Mouse (Mus musculus) CD4-positive, CD25-positive, alpha-beta regulatory T cell, adult 2 months (primary cell): Measurements from ENCODE around the gene Ppm1b.

Source experiments
- DNase-seq: peaks from one replicate; pipeline ENCODE4 v3.0.0-alpha.2; 2012; ENCODE audit warnings: low read depth, low spot score

Ppm1b gene

GRCm38 (mm10) chr17:85023247-85024167 is 67.0 kb downstream of the Ppm1b start:
- DNase-seq: peak; percentile 94

DNA sequence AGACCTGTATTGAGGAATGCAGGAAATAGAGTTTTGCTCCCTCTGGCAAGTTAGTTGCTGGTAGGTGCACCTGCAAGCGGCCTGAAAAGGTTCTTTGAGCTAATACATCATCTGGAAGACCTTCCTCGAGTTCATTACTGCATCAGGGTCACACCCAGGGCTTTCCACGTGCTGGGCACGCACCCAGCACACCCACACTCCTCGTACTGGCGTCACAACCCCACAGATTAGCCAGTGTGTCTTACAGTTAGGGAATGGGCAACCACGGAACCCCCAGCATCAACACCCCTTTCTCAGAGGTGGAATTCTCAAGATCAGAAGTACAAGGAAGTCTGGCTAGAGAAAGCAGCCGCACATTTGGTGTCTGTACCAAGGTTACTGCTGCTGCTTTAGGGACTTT is 67.7 kb downstream of the Ppm1b start:
- DNase-seq: no peak

DNA sequence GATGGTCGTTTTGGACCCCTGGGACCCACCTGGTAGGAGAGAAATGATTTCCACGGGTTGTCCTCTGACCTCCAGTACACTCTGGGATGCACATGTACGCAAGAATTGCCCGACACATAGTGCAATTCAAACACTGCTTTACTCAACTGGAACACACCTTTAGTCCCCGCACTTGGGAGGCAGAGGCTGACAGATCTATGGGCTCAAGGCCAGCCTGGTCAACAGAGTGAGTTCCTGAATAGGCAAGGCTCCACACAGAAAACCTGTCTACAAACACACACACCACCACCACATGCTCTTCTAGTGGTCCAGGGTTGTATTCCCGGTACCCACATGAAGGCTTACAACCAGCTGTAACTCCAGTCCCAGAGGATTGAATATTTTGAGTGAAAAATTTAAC is 68.6 kb downstream of the Ppm1b start:
- DNase-seq: no peak

DNA sequence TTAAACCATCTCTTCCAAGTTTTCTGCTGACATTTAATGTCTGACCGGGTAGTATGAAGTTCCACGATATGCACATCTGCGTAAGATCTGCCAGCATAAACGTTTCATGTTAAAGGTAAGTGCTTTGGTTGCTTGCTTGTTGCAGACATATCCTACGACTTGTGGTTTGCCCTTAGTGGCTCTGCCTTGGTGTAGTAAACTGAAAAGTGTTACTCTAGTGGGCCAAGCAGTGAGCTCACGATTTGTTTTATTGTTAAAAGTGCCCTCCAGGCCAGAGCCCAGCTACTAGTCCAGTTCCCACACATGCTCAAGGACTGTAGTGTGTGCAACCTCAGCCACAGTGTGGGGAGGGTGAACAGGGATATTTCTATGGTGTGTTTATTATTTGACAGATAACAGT is 69.9 kb downstream of the Ppm1b start:
- DNase-seq: no peak

DNA sequence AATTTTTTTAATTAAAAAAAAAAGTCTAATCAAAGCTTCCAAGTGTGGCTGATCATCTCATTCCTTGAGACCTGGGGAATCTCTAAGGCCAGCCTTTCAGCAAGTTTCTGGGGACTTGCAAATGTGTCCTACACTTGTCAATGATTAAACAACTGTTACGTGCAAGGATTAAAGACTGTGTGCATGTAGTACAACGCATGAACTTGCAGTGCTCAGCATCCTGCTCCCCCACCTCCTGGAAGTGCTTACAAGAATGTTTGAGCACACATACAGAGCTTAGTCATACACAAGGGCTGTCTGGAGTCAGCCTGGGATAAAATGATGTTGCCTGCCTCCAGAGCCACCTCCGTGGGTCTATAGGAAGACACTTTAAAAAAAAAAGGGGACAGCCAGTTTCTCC is 70.7 kb downstream of the Ppm1b start:
- DNase-seq: no peak

- no peak for DNase-seq
Observed at GRCm38 (mm10) chr17:85028093-85028739, 71.7 kb downstream of the Ppm1b start, which contains the start of gene Slc3a1. Gene Slc3a1 (plus strand): TSS chr17:85028376.

- no peak for DNase-seq
Observed at GRCm38 (mm10) chr17:85028797-85029196, 72.3 kb downstream of the Ppm1b start.

DNA sequence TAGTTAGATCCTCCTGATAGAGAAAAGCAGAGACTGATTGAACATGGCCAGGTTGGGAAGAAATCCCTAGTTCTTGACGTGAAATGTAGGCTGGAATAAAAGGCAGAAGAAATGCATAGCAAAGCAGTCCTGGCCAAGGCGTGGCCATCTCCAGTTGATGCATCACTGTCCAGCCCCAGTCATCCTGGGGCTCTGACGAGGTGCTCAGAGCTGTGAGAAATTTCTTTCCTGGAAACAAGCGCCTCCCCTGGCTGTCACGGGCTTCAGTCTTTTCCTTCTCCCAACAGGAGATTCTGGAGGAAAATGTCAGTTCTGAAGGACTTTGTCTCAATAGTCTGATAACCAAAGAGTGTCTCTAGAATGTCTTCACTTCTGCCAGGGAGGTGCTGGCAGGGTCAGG is 74.1 kb downstream of the Ppm1b start:
- DNase-seq: no peak

DNA sequence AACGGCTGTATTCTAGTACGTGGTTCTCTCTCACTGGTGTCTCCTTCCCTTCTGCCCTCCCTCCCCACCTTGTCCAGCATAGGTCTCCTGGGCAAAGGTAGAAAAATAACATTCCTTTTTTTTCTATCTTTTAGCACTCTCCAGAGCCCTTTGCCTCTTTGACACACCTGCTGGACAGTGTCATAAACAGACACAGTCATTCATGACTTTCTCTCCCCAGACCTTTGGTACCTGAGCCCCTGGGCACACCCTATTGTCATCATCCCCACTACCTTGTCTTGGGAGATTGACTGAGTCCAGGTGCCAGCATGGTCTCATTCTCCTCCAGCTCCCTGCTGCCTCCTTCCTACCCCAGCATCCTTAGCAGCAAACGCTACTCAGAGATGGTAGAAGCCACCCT is 76.5 kb downstream of the Ppm1b start:
- no peak for DNase-seq

- no peak for DNase-seq
Observed at GRCm38 (mm10) chr17:85034068-85034467, 77.5 kb downstream of the Ppm1b start.

GRCm38 (mm10) chr17:85037855-85038254 is 81.3 kb downstream of the Ppm1b start:
- no peak for DNase-seq

- no peak for DNase-seq
Observed at GRCm38 (mm10) chr17:85038311-85038710, 81.8 kb downstream of the Ppm1b start.

GRCm38 (mm10) chr17:85038761-85039160 is 82.2 kb downstream of the Ppm1b start:
- DNase-seq: no peak

DNA sequence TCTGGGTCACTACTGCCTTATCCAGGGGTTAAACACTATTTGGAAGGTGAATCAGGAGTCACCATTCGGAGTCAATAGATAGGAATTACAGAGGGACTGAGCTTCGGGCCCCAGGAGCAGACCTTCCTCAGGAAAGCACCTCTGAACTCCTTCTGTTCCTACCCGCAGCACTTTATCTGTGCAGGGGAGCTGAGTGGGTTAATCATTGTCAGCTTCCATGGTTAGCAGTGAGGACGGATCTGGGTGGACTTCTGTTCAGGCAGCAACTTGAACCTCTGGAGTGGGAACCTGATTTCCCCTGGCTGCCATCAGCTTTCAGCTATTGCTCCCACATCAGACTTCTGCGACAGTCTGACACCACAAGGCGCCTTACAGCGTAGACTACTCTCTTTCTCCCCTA is 84.4 kb downstream of the Ppm1b start:
- no peak for DNase-seq

DNA sequence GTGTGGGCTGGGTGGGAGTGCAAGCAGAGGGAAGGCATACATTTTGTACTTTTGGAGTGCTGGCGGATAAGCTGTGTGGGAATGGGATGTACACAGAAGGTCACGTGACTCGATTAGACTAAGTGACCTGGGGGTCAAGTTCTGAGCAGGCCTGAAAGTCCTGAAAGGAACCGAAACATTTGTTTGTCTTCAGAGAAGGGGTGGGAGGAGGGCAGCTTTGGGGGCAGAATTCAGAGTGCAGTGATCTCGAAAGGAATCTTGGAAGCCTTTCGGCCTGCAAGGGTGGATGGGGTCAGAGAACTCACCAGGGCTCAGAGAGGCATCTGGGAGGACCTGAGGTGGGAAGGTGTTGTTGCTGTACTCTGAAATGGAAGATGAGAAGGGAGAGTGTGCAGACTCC is 85.9 kb downstream of the Ppm1b start:
- DNase-seq: no peak

DNA sequence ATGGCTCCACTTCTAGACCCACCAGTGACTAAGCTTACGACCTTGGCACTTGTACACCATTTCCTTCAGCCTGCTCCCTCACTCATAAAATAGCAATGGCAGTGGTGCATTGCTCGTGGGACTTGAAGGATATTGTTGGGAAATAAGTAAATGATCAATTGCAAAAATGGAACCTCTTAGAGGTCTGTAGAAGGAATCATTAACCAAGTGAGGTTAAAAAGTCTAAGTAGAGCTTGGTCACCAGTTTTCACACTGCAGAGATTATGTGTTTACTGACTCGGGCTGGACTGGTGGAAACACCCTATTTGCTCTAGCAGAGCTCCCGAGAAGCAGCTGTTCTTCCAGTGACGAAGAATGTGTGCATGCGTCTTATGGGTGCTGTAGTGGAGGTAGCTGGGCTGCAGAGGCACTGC is 86.9 kb downstream of the Ppm1b start:
- no peak for DNase-seq

DNA sequence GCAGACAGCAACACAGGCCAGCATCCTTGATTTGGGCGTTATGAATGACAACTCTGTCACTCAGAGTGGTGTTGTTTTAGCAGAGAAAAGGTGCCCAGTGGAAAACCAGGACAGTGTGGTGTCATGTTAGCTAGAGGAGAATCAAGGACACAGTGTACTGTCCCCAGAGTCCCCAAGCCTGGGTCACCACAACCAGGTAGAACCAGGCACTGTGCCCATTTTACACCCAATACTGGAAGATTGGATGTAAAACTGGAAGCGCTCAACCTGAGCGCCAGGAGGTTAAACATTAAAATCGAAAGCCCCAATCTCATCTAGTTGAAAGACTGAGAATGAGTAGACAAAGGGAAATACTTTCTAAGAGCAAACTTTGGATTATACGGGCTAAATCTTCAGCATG is 87.9 kb downstream of the Ppm1b start:
- no peak for DNase-seq

DNA sequence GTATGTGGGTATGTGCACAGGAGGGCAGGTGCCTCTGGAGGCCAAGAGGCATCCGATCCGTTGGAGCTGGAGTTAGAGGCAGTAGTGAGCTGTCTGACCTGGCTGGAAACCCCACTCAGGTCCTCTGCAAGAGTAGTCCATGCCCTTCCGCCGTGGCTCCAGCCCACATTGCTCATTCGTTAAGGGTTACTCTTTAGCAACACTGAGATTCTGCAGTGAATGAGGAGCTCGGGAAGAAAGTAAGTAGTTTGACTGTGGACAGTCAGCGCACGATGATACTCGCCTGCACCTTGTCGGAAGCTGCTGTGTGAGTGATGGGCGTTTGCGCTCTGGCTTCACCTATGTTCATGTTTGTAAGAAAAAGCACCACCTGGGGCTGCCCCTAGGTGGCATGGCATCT is 88.6 kb downstream of the Ppm1b start:
- no peak for DNase-seq

DNA sequence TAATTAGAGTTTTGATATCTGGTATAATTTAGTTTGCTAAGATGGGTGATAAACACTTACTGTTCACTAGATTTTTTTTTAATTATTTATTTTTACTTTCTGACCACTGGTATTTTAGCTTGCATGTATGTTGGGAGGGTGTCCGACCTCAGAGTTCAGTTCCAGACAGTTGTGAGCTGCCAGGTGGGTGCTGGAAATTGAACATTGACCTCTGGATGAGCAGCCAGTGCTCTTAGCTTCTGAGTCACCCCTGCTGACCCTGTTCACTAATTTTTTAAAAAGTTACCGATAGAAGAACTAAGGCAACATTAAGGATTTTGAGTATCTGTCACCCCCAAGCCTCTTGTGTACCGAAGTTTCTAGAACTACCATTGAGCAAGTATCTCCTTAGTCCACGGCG is 91.8 kb downstream of the Ppm1b start:
- DNase-seq: no peak

DNA sequence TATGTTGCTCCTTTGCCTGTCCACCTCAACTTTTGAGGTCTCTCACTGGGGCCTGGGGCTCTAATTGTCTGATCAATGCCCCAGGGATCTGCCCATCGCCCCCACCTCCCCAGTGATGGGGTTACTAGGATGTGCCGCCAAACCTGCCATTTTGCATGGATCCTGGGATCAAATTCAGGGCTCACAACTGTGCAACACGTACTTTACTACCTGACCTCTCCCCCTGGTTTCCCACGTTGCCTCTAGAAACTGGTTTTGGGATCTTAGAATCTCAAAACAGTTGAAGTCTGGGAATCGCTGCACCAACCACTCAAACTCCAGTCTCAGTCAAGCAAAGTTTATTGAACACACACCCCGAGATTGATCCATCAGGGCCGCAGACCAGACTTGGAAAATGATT is 101.7 kb downstream of the Ppm1b start:
- no peak for DNase-seq

GRCm38 (mm10) chr17:85059136-85059535 is 102.6 kb downstream of the Ppm1b start:
- DNase-seq: no peak

- DNase-seq: no peak
Observed at GRCm38 (mm10) chr17:85063560-85063959, 107.0 kb downstream of the Ppm1b start.

GRCm38 (mm10) chr17:85067331-85067730 is 110.8 kb downstream of the Ppm1b start:
- DNase-seq: no peak
